Mouse (Mus musculus) hindbrain, postnatal 0 days (tissue): ENCODE measurements around the gene Mrps6. TPM values are rescaled to one million over a fixed set of nuclear protein-coding genes. Genes with fewer than 3 reads are reported as not detected.

Experiments used
- ATAC-seq: fragments of 200-750 bp; cut with Nextera tagmentation; 2 replicates; pipeline ENCODE4 v1.8.0; 2017; ENCODE audit warnings: mild to moderate bottlenecking, moderate TSS enrichment, moderate library complexity
- DNase-seq: peaks from one replicate; pipeline ENCODE4 v3.0.0-alpha.2; 2015; ENCODE audit warnings: low spot score
- H3K27ac ChIP-seq: fragments of 300-500 bp; sonication (generic); 2 replicates; pipeline ENCODE4 v1.5.1; 2014; ENCODE audit warnings: mild to moderate bottlenecking
- H3K27me3 ChIP-seq: fragments of 300-500 bp; sonication (generic); 2 replicates; pipeline ENCODE4 v1.6.1; 2014; ENCODE audit warnings: low read length, mixed read lengths; ENCODE audit not compliant: insufficient read depth
- H3K36me3 ChIP-seq: fragments of 300-500 bp; sonication (generic); 2 replicates; pipeline ENCODE4 v1.6.1; 2014; ENCODE audit warnings: low read length, mixed read lengths; ENCODE audit not compliant: insufficient read depth
- H3K4me1 ChIP-seq: fragments of 300-500 bp; sonication (generic); 2 replicates; pipeline ENCODE4 v1.6.1; 2014; ENCODE audit warnings: antibody characterized with exemption, low read length, mixed read lengths; ENCODE audit not compliant: insufficient read depth
- H3K4me2 ChIP-seq: fragments of 300-500 bp; sonication (generic); 2 replicates; pipeline ENCODE4 v1.6.1; 2014; ENCODE audit warnings: low read depth, mild to moderate bottlenecking, low read length, moderate library complexity, mixed read lengths
- H3K4me3 ChIP-seq: fragments of 300-500 bp; sonication (generic); 2 replicates; pipeline ENCODE4 v1.5.1; 2014; ENCODE audit warnings: low read length
- H3K9ac ChIP-seq: fragments of 300-500 bp; sonication (generic); replicated peaks from 2 replicates; pipeline ENCODE4 v1.6.1; 2014; ENCODE audit warnings: mild to moderate bottlenecking, low read length, moderate library complexity, mixed read lengths
- H3K9me3 ChIP-seq: fragments of 300-500 bp; sonication (generic); 2 replicates; pipeline ENCODE4 v1.6.1; 2016; ENCODE audit warnings: low read length, mixed read lengths
- CTCF ChIP-seq: IDR thresholded peaks from 2 replicates; pipeline ENCODE4 v1.5.1; 2016; ENCODE audit warnings: antibody characterized with exemption, control low read depth, low read depth
- WGBS: fragments of 180-500 bp; shearing (Covaris S2); extraction: QIAGEN DNeasy Blood & Tissue Kit; methylation state at CpG from one replicate; pipeline ENCODE4 v1.1.7; 2014; 5-methylcytosine and 5-hydroxymethylcytosine counted together
- polyA plus RNA-seq: library from polyadenylated mRNA; unstranded; fragments of >200 nt; fragmentation: Nextera tagmentation; extraction: Ambion mirVana; gene quantifications from 2 replicates; pipeline ENCODE4 v1.2.1, GENCODE M21; 2015
- total RNA-seq: library from RNA; depleted of rRNA; stranded (reverse); fragments of >200 nt; gene quantifications from 2 replicates; pipeline ENCODE4 v1.2.3, GENCODE M21; 2014

The Mrps6 gene
- total and polyA plus RNA-seq, 2 experiments from 2014 or later = 33.2 to 181 TPM

DNA sequence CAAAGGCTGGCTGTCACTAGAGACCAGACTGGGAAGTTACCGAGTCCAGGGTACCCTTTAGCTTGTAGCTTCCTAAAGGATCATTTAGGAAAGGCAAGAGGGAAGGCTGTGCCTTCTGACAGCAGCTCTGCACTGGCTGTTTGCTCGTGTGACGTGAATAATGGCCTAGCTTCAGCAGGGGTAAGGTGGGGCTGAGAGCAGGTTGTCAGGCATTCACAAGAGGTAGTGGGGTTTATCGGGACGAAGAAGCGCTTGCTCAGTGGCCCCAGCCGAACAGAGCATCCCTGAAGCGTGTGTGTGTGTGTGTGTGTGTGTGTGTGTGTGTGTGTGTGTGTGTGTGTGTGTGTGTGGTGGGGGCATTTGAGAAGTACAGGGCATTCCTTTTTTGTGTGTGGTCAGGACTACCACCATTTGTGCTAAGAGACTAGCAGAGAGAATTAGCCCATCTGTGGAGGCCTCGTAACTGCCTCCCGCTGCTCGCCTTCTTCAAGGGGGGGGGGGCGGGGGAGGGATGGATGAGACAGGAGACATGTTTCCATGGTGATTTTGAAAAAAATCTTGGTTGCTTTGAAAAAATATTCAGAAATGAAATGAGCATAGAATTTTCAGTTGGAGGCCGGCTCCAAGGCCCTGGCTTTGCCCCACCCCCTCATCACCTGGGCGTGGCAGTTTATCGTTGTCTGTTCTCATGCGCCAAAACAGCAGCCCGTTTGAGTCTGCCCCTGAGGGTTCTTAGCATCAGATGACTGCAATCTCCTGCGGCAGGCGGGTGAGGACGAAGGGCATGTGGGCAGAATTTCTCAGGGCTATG is 57.7 kb downstream of the Mrps6 start:
- Histone ChIP-seq H3K4me2 (peak overlapping the region; percentile 24; the same call in 1 of the 2 replicates), H3K27me3 (no peaks in the 10 kb centered on the region), H3K27ac (peak overlapping the region; percentile 79), H3K36me3 (peaks cover 7% of the 10 kb centered on the region; the same call in 1 of the 2 replicates), H3K9ac (no peak overlapping the region), H3K4me3 (no peak overlapping the region), H3K4me1 (peaks cover 26% of the 10 kb centered on the region), H3K9me3 (no peaks in the 10 kb centered on the region)
- no peak for TF ChIP-seq CTCF
- 17% methylated on average over 19 of the region's 20 CpGs for WGBS
- DNase-seq (peak; percentile 78), ATAC-seq (peak; percentile 66)

DNA sequence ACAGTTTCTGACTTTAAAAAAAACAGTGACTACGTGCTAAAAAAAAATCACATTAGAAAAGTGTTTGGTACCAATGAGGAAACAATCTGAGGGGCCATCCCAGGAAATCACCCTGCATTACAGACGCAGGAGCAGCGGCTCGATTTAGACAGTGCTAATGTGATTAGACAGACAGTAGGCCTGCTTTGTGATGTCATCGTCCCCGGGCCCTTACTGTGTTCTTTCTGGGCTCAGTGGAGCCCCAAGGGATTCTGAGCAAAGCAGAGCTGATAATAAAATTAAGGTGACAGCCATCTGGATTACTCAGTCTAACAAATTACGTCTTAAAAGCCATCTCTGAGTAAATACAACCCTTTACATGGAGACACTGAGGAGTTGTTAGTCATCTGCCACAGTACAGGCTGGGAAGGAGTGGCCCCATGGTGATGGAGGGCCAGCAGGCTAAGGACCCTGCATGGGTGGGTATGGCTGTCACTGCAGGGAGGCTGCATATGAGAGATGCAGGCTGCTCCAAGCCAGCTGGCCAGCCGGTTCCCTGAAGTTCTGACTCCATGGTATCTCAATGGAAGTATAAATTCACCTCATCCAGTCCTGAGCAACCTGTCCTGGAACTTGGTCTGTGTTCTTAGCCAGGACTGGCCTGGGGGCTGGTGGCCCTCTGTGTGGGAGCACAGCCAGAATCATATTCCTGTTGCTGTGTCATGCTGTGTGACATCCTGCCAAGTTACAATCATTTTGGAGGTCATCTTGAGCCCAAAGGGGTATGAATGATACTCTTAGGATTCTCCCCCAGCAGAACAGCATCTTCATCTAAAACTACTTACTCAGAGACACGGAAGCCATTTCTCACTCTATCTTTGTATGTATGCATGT is 59.5 kb downstream of the Mrps6 start:
- DNase-seq (no peak), ATAC-seq (no peak)
- 0 out of 2 replicates have a peak overlapping the region, but pooled peaks have one; percentile 15 for H3K27ac ChIP-seq
- H3K4me1 ChIP-seq = peaks cover 26% of the 10 kb centered on the region
- H3K4me2 ChIP-seq = no peak overlapping the region
- H3K4me3 ChIP-seq = no peak overlapping the region
- no peak for TF ChIP-seq CTCF
- no peaks in the 10 kb centered on the region; the same call in 1 of the 2 replicates for H3K36me3 ChIP-seq
- no peaks in the 10 kb centered on the region for H3K9me3 ChIP-seq
- 57% methylated on average over 9 of the region's 9 CpGs for WGBS
- H3K27me3 ChIP-seq = no peaks in the 10 kb centered on the region
- no peak overlapping the region for H3K9ac ChIP-seq

DNA sequence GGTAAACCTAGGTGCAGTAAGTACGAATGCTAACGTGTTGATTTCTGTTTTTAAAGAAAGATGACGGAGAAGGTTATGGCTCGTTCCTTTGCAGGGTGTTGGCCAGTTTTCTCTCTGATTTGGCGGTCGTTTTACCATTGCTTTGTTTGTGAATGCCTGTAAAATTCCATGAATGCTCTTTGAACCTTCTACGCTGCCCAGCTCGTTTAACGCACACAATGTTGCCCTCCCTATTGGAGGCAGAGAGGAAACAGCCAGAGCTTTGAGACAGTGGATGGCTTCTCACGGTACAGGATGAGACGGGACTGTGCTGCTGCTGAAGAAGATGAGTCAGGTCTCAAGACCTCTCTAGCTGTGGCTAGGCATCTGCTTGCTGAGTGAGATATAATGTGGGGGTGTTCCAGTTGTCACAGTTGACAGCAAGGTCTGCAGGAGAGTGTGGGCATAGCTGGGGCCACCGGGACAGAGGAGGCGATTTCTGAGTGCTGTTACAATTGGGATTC is 61.0 kb downstream of the Mrps6 start:
- Histone ChIP-seq H3K9ac (no peak overlapping the region), H3K27ac (0 out of 2 replicates have a peak overlapping the region, but pooled peaks have one; percentile 15), H3K4me2 (no peak overlapping the region), H3K27me3 (no peaks in the 10 kb centered on the region), H3K4me1 (peaks cover 26% of the 10 kb centered on the region), H3K4me3 (no peak overlapping the region), H3K9me3 (no peaks in the 10 kb centered on the region), H3K36me3 (no peaks in the 10 kb centered on the region)
- no peak for TF ChIP-seq CTCF
- 57% methylated on average over 13 of the region's 13 CpGs for WGBS
- no peak for DNase-seq
- ATAC-seq = no peak

DNA sequence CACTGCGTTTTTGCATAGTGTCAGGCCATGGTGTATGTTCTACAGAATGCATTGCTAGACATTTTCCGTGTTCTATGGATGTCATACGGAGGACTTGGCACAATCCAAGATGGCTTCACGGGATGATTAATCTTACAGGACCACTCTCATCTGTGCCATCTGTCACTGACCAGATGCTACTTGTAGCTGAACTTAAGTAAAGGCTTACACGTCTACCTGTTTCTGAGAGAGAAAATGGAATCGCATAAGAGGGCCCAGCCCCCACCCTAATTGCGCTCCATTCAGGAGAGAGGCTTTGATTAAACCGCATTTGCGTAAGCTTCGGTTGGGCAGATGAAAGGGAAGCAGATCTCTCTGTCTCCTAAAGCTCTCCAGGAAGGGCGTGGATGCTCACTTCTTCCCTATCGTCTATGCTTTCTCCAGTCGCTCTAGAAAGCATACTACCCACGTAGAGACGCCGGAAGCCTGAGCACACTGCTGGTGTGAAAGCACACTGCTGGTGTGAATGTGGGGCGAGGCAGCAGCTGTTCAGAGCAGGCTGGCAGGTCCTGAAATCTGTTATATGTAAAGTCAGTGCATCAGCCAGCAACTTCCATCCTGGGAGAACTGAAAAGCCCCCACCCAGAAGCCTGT is 62.9 kb downstream of the Mrps6 start:
- no peaks in the 10 kb centered on the region for H3K9me3 ChIP-seq
- H3K4me2 ChIP-seq = no peak overlapping the region
- H3K4me3 ChIP-seq = no peak overlapping the region
- no peak for TF ChIP-seq CTCF
- 62% methylated on average over 17 of the region's 17 CpGs for WGBS
- peak overlapping the region; percentile 38; the same call in 1 of the 2 replicates for H3K27ac ChIP-seq
- H3K9ac ChIP-seq = no peak overlapping the region
- H3K36me3 ChIP-seq = no peaks in the 10 kb centered on the region
- no peaks in the 10 kb centered on the region for H3K27me3 ChIP-seq
- peaks cover 14% of the 10 kb centered on the region for H3K4me1 ChIP-seq
- ATAC-seq = no peak
- DNase-seq = peak; percentile 54

DNA sequence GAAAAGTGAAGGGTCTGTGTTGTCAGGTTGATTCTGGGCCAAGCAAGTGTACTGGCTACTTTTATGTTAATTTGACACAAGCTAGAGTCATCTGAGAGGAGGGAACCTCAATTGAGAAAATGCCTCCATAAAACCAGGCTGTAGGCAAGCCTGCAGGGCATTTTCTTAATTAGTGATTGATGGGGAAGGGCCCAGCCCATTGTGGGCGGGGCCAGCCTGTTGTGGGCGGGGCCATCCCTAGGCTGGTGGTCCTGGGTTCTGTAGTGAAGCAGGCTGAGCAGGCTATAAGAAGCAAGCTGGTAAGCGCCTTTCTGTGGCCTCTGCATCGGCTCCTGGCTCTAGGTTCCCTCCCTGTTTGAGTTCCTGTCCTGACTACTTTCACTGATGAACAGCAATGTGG is 69.2 kb downstream of the Mrps6 start:
- H3K36me3 ChIP-seq = no peaks in the 10 kb centered on the region
- H3K9ac ChIP-seq = no peak overlapping the region
- H3K27me3 ChIP-seq = no peaks in the 10 kb centered on the region
- H3K4me1 ChIP-seq = no peaks in the 10 kb centered on the region
- WGBS = 54% methylated on average over 4 of the region's 4 CpGs
- DNase-seq (no peak), ATAC-seq (no peak)
- no peak overlapping the region for H3K4me3 ChIP-seq
- H3K4me2 ChIP-seq = no peak overlapping the region
- no peak for TF ChIP-seq CTCF
- H3K9me3 ChIP-seq = no peaks in the 10 kb centered on the region
- no peak overlapping the region for H3K27ac ChIP-seq

DNA sequence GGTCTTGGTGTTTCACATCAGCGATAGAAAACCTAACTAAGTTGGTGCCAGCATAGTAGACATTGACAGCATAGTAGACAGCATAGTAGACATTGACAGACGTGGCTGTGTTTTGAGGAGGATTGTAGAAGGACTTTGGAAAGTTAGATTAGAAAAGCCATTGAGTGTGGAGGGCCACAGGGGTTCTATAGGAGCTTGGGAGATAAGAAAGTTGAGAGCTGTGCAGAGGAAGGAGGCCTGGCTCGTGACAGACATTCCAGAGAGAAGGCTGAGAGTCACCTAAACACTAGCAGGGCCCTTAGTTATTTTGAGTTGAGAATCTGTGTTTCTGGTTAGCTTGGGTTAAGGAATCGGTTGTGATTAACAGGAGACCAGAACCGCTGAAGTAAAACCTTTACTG is 69.6 kb downstream of the Mrps6 start:
- Histone ChIP-seq H3K4me2 (no peak overlapping the region), H3K27ac (no peak overlapping the region), H3K9me3 (no peaks in the 10 kb centered on the region), H3K27me3 (no peaks in the 10 kb centered on the region), H3K4me1 (no peaks in the 10 kb centered on the region), H3K36me3 (no peaks in the 10 kb centered on the region), H3K4me3 (no peak overlapping the region), H3K9ac (no peak overlapping the region)
- ATAC-seq = no peak
- 86% methylated on average over 5 of the region's 5 CpGs for WGBS
- TF ChIP-seq CTCF = no peak
- DNase-seq = no peak
